Mouse (Mus musculus): ENCODE results near the gene Psmd9. TPM values are rescaled to one million over a fixed set of nuclear protein-coding genes. Genes with fewer than 3 reads are reported as not detected.

Gene Psmd9
- total RNA-seq, 2 experiments from 2014 or later, result 26.1 to 28.4 TPM

GRCm38 (mm10) chr5:123149451-123150400 is 19.5 kb upstream of the Psmd9 start:
- peak; percentile 89 to 96 for DNase-seq (ENCODE audit: extremely low spot score in 1 of 2, low spot score in 1 of 2)

- DNase-seq (ENCODE audit: extremely low spot score in 1 of 2, low spot score in 1 of 2), result no peak
Observed at GRCm38 (mm10) chr5:123150641-123151040, 18.6 kb upstream of the Psmd9 start.

- no peak for DNase-seq (ENCODE audit: extremely low spot score in 1 of 2, low spot score in 1 of 2)
Observed at GRCm38 (mm10) chr5:123151077-123151476, 18.1 kb upstream of the Psmd9 start.

- no peak for DNase-seq (ENCODE audit: extremely low spot score in 1 of 2, low spot score in 1 of 2)
Observed at GRCm38 (mm10) chr5:123151707-123152362, 17.4 kb upstream of the Psmd9 start.

- DNase-seq (ENCODE audit: extremely low spot score in 1 of 2, low spot score in 1 of 2), result no peak
Observed at GRCm38 (mm10) chr5:123152901-123153300, 16.3 kb upstream of the Psmd9 start.

- no peak for DNase-seq (ENCODE audit: extremely low spot score in 1 of 2, low spot score in 1 of 2)
Observed at GRCm38 (mm10) chr5:123155425-123155824, 13.8 kb upstream of the Psmd9 start.

GRCm38 (mm10) chr5:123156763-123157162 is 12.4 kb upstream of the Psmd9 start:
- DNase-seq (ENCODE audit: extremely low spot score in 1 of 2, low spot score in 1 of 2), result no peak

- no peak for DNase-seq (ENCODE audit: extremely low spot score in 1 of 2, low spot score in 1 of 2)
Observed at GRCm38 (mm10) chr5:123157972-123158371, 11.2 kb upstream of the Psmd9 start.

GRCm38 (mm10) chr5:123159446-123159845 is 9.8 kb upstream of the Psmd9 start:
- DNase-seq (ENCODE audit: extremely low spot score in 1 of 2, low spot score in 1 of 2), result no peak

GRCm38 (mm10) chr5:123159866-123160265 is 9.3 kb upstream of the Psmd9 start:
- DNase-seq (ENCODE audit: extremely low spot score in 1 of 2, low spot score in 1 of 2), result no peak

- no peak for DNase-seq (ENCODE audit: extremely low spot score in 1 of 2, low spot score in 1 of 2)
Observed at GRCm38 (mm10) chr5:123160341-123160740, 8.9 kb upstream of the Psmd9 start.

- no peak for DNase-seq (ENCODE audit: extremely low spot score in 1 of 2, low spot score in 1 of 2)
Observed at GRCm38 (mm10) chr5:123162942-123163341, 6.3 kb upstream of the Psmd9 start.

GRCm38 (mm10) chr5:123166437-123166836 is 2.8 kb upstream of the Psmd9 start:
- no peak for DNase-seq (ENCODE audit: extremely low spot score in 1 of 2, low spot score in 1 of 2)

GRCm38 (mm10) chr5:123167591-123167990 is 1.6 kb upstream of the Psmd9 start:
- DNase-seq (ENCODE audit: extremely low spot score in 1 of 2, low spot score in 1 of 2), result no peak

- no peak for DNase-seq (ENCODE audit: extremely low spot score in 1 of 2, low spot score in 1 of 2)
Observed at GRCm38 (mm10) chr5:123170365-123170764, 1.2 kb downstream of the Psmd9 start.

GRCm38 (mm10) chr5:123171646-123172350 is 2.6 kb downstream of the Psmd9 start:
- peak; percentile 81 to 87 for DNase-seq (ENCODE audit: extremely low spot score in 1 of 2, low spot score in 1 of 2)

GRCm38 (mm10) chr5:123178792-123179191 is 9.6 kb downstream of the Psmd9 start:
- no peak for DNase-seq (ENCODE audit: extremely low spot score in 1 of 2, low spot score in 1 of 2)

GRCm38 (mm10) chr5:123180390-123180789 is 11.2 kb downstream of the Psmd9 start:
- DNase-seq (ENCODE audit: extremely low spot score in 1 of 2, low spot score in 1 of 2), result no peak

- DNase-seq (ENCODE audit: extremely low spot score in 1 of 2, low spot score in 1 of 2), result no peak
Observed at GRCm38 (mm10) chr5:123181536-123181935, 12.3 kb downstream of the Psmd9 start.

GRCm38 (mm10) chr5:123182651-123183050 is 13.4 kb downstream of the Psmd9 start, which contains the start of gene Hpd:
Hpd (minus strand) TSS chr5:123182727.
- DNase-seq (ENCODE audit: extremely low spot score in 1 of 2, low spot score in 1 of 2), result no peak

GRCm38 (mm10) chr5:123185966-123186365 is 16.8 kb downstream of the Psmd9 start:
- no peak for DNase-seq (ENCODE audit: extremely low spot score in 1 of 2, low spot score in 1 of 2)

Measured in layer of hippocampus, postnatal 25 days (tissue).